Mouse (Mus musculus): ENCODE data around the gene Atp1a2.

DNA sequence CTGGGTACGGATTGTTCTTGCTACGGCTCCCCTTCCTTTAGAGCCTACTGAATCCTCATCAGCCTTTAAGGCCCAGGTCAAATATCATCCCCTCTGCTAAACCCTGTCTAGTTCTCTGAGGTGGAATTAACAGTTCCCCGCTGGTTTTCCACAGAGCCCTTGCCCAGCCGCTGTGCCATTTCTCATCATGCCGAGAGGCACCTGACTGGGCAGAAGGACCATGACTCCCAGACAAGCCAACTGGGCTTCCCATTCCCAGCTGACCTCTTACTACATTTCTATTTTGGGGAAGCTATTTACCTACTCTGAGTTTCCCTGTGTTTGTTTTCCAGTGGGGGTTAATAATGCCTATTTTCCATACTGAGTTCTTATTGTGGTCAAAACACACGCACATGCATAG is 14.8 kb downstream of the Atp1a2 start:
- TF ChIP-seq CTCF (IDR thresholded peaks at IDR 0.05; ENCODE audit: extremely low read depth, insufficient read depth, low read length) (no peak), POLR2A (IDR thresholded peaks at IDR 0.05; ENCODE audit: extremely low read depth, insufficient read depth, low read length) (no peak)
